Mouse (Mus musculus) forebrain, embryonic 14.5 days (tissue): Measurements from ENCODE around the gene Rnf44. TPM values are rescaled to one million over a fixed set of nuclear protein-coding genes. Genes with fewer than 3 reads are reported as not detected.

Experiments
- ATAC-seq: fragments of 200-750 bp; cut with Nextera tagmentation; 2 replicates; pipeline ENCODE4 v1.8.0; 2017; ENCODE audit warnings: mild to moderate bottlenecking, moderate library complexity
- DNase-seq: peaks from one replicate; pipeline ENCODE4 v3.0.0-alpha.2; 2015; ENCODE audit warnings: low spot score
- H3K27ac ChIP-seq: fragments of 300-500 bp; sonication (generic); 2 replicates; pipeline ENCODE4 v1.5.1; 2014; ENCODE audit warnings: low read depth, mild to moderate bottlenecking, control low read depth, low read length, moderate library complexity
- H3K27me3 ChIP-seq: fragments of 300-500 bp; sonication (generic); replicated peaks from 2 replicates; pipeline ENCODE4 v1.6.1; 2014; ENCODE audit warnings: low read length, control low read depth, mixed read lengths; ENCODE audit not compliant: control insufficient read depth, insufficient read depth
- H3K36me3 ChIP-seq: fragments of 300-500 bp; sonication (generic); 2 replicates; pipeline ENCODE4 v1.6.1; 2014; ENCODE audit warnings: low read length, control low read depth; ENCODE audit not compliant: control insufficient read depth, insufficient read depth
- H3K4me1 ChIP-seq: fragments of 300-500 bp; sonication (generic); 2 replicates; pipeline ENCODE4 v1.6.1; 2014; ENCODE audit warnings: antibody characterized with exemption, low read length, control low read depth; ENCODE audit not compliant: control insufficient read depth, insufficient read depth
- H3K4me2 ChIP-seq: fragments of 300-500 bp; sonication (generic); 2 replicates; pipeline ENCODE4 v1.6.1; 2014; ENCODE audit warnings: mild to moderate bottlenecking, control low read depth, low read length
- H3K4me3 ChIP-seq: fragments of 300-500 bp; sonication (generic); 2 replicates; pipeline ENCODE4 v1.5.1; 2014; ENCODE audit warnings: low read depth, low read length, control low read depth
- H3K9ac ChIP-seq: fragments of 300-500 bp; sonication (generic); 2 replicates; pipeline ENCODE4 v1.6.1; 2014; ENCODE audit warnings: mild to moderate bottlenecking, low read length, control low read depth, moderate library complexity
- H3K9me3 ChIP-seq: fragments of 300-500 bp; sonication (generic); replicated peaks from 2 replicates; pipeline ENCODE4 v1.6.1; 2016; ENCODE audit warnings: low read length, control low read depth, mixed read lengths; ENCODE audit not compliant: control insufficient read depth
- WGBS: fragments of 180-500 bp; shearing (Covaris S2); extraction: QIAGEN DNeasy Blood & Tissue Kit; methylation state at CpG from one replicate; pipeline ENCODE4 v1.1.7; 2014; 5-methylcytosine and 5-hydroxymethylcytosine counted together
- polyA plus RNA-seq: library from polyadenylated mRNA; unstranded; fragments of >200 nt; fragmentation: Nextera tagmentation; extraction: Ambion mirVana; gene quantifications from 2 replicates; pipeline ENCODE4 v1.2.1, GENCODE M21; 2014

The Rnf44 gene
- polyA plus RNA-seq, 1 experiment from 2014 or later: 73.5 TPM

DNA sequence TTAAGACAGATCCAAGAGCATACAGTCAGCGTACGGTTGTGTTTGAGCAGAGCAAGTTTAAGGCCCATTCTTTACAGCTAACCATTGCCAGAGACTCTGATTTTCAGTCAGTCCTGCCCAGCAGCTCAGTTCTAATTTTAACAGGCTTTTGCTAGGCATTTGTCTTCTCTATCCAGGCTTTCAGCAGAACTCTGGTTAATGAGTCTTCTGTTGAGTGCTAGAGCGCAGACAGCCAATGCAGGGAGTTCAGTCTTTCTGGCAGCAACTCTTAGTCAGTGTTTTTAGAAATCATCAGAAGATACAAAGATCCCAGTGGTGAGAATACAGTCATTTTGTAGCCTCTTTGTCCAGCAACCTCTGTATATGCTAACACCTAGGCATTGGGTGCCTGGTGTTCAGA, 43.2 kb downstream of the Rnf44 start:
- no peaks in the 10 kb centered on the region for H3K9me3 ChIP-seq
- WGBS: over 99% methylated on average over 3 of the region's 3 CpGs
- no peak overlapping the region for H3K27ac ChIP-seq
- no peak overlapping the region for H3K9ac ChIP-seq
- H3K36me3 ChIP-seq: peaks cover 99% of the 10 kb centered on the region
- ATAC-seq: no peak
- H3K4me2 ChIP-seq: no peak overlapping the region
- DNase-seq: no peak
- no peaks in the 10 kb centered on the region for H3K27me3 ChIP-seq
- H3K4me1 ChIP-seq: no peaks in the 10 kb centered on the region
- H3K4me3 ChIP-seq: no peak overlapping the region

DNA sequence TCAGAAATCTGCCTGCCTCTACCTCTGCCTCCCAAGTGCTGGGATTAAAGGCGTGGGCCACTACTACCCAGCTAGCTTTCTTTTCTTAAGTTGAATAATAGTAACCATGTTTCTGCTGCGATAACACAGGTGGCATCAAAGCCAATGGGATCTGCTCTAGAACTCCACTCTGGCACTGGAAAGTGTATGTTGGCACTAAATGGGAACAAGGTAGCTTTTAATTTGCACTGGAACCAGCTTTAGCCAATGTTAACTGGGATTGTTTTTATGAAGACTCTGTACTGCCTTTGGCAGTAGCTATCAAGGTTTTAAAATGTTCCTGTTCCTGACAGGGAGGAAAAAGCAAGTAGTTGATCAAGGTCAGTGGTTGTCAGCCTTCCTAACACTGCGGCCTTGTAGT, 58.7 kb downstream of the Rnf44 start:
- no peaks in the 10 kb centered on the region for H3K4me1 ChIP-seq
- WGBS: 96% methylated on average over 3 of the region's 3 CpGs

DNA sequence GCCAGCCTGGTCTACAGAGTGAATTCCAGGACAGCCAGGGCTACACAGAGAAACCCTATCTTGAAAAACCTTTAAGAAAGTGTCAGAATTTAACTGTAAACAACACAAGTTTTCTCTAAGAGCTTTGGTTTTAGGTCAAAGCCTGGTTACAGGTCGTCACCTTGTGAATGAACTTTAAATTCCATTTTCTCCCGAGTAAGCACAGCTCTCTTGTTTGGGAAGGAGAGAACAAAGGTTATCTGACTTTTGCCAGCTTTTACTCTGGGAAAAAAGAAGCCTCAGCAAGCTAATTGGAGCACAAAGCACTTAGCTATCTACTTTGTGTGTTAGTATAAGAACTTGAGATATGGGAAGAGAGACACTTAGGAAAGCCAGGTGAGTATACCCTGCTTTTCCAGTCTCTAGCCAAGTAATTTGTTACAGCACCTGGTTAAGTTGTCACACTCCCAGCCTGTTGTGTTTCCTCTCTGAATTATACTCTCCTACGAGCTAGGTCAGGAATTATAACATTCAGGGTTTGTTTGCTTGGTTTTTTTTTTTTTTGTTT, 60.9 kb downstream of the Rnf44 start:
- Histone ChIP-seq H3K9me3 (no peaks in the 10 kb centered on the region), H3K9ac (no peak overlapping the region), H3K36me3 (peaks cover 19% of the 10 kb centered on the region; the same call in 1 of the 2 replicates), H3K4me3 (no peak overlapping the region), H3K27ac (no peak overlapping the region), H3K27me3 (no peaks in the 10 kb centered on the region), H3K4me2 (no peak overlapping the region), H3K4me1 (no peaks in the 10 kb centered on the region)
- DNase-seq (no peak), ATAC-seq (no peak)
- WGBS: 74% methylated on average over 3 of the region's 3 CpGs

More for the DNA sequence above, 58.7 kb downstream of the Rnf44 start:
- H3K4me2 ChIP-seq: no peak overlapping the region
- no peak overlapping the region for H3K4me3 ChIP-seq
- H3K27ac ChIP-seq: no peak overlapping the region
- no peak for ATAC-seq
- no peaks in the 10 kb centered on the region for H3K9me3 ChIP-seq
- no peaks in the 10 kb centered on the region for H3K27me3 ChIP-seq
- no peak overlapping the region for H3K9ac ChIP-seq
- peaks cover 31% of the 10 kb centered on the region for H3K36me3 ChIP-seq
- no peak for DNase-seq

Other genes starting within 250 kb of the Rnf44 start
- gene Thoc3, start 225.1 kb downstream of the Rnf44 start, polyA plus RNA-seq: 114 and 117 TPM in 2 replicates
- 23.0 and 25.9 TPM in 2 replicates for gene Simc1, start 190.1 kb downstream of the Rnf44 start, polyA plus RNA-seq
- gene 4833439L19Rik, start 128.5 kb downstream of the Rnf44 start, polyA plus RNA-seq: 259 and 289 TPM in 2 replicates
- 57.4 and 72.5 TPM in 2 replicates for gene Arl10, start 118.9 kb downstream of the Rnf44 start, polyA plus RNA-seq
- 31.4 and 38.8 TPM in 2 replicates for gene Nop16, start 103.8 kb downstream of the Rnf44 start, polyA plus RNA-seq
- gene Higd2a, start 103.7 kb downstream of the Rnf44 start, polyA plus RNA-seq: 213 and 245 TPM in 2 replicates
- gene Cltb, start 82.6 kb downstream of the Rnf44 start, polyA plus RNA-seq: 84.4 and 107 TPM in 2 replicates
- gene Faf2, start 72.1 kb downstream of the Rnf44 start, polyA plus RNA-seq: 90.3 and 93.9 TPM in 2 replicates
- gene Cdhr2, start 7.6 kb upstream of the Rnf44 start, polyA plus RNA-seq: 0.05 and 0.14 TPM in 2 replicates
- gene Gprin1, start 56.0 kb upstream of the Rnf44 start, polyA plus RNA-seq: 16.8 and 17.4 TPM in 2 replicates
- 25.7 and 31.8 TPM in 2 replicates for gene Sncb, start 72.7 kb upstream of the Rnf44 start, polyA plus RNA-seq
- not detected in 2 replicates for gene Eif4e1b, start 90.1 kb upstream of the Rnf44 start, polyA plus RNA-seq
- gene Tspan17, start 95.5 kb upstream of the Rnf44 start, polyA plus RNA-seq: 16.0 and 16.3 TPM in 2 replicates